Comparison of ENCODE assay signal across 8 mouse cellular contexts in genomic region chr11:106788026-106788774, GRCm38 (mm10). TPM values are rescaled to one million over a fixed set of nuclear protein-coding genes. Genes with fewer than 3 reads are reported as not detected.
A peak's percentile ranks its signal among the peaks of the same experiment; 100 is the strongest.
DNase-seq lines count a peak whose midpoint lies in the region; ATAC-seq and TF ChIP-seq lines count a peak whose summit lies in the region.

No protein-coding gene starts in this region.

- H3K9ac ChIP-seq in ES-E14 (ENCODE audit: insufficient read depth, low read depth, low read length, poor library complexity, severe bottlenecking): peak overlapping the region; percentile 97
- peak overlapping the region; percentile 100 for H3K9ac ChIP-seq in forebrain, embryonic 13.5 days
- peak overlapping the region; percentile 98 for H3K9ac ChIP-seq in liver, embryonic 16.5 days (ENCODE audit: low read depth, low read length)
- H3K9ac ChIP-seq in neural tube, embryonic 14.5 days (replicated peaks; ENCODE audit: low read depth, low read length): peak overlapping the region; percentile 98

- intact Hi-C loops in heart, postnatal 10 days (cut with DNase I): loop anchor here (5.0 kb wide), 2 partner anchors 129 to 194 kb away; no protein-coding TSS in a partner anchor

- peaks cover 31% of the 10 kb centered on the region for H3K36me3 ChIP-seq in ES-E14 (ENCODE audit: control insufficient read depth, insufficient read depth, low read length, poor library complexity, severe bottlenecking)
- H3K36me3 ChIP-seq in forebrain, embryonic 13.5 days (ENCODE audit: poor library complexity, severe bottlenecking): peaks cover 52% of the 10 kb centered on the region
- peaks cover 43% of the 10 kb centered on the region for H3K36me3 ChIP-seq in liver, embryonic 16.5 days (ENCODE audit: control insufficient read depth, insufficient read depth)
- H3K36me3 ChIP-seq in neural tube, embryonic 14.5 days (ENCODE audit: control insufficient read depth, insufficient read depth, low read length): peaks cover 36% of the 10 kb centered on the region

- H3K4me2 ChIP-seq in forebrain, embryonic 13.5 days: peak overlapping the region; percentile 78
- H3K4me2 ChIP-seq in liver, embryonic 16.5 days (ENCODE audit: low read depth, low read length): peak overlapping the region; percentile 75
- H3K4me2 ChIP-seq in neural tube, embryonic 14.5 days (ENCODE audit: low read depth, low read length): peak overlapping the region; percentile 52; the same call in 1 of the 2 replicates

- peaks cover 0 to 2% of the 10 kb centered on the region in 2 experiments; a peak in 1 of 4 replicates for H3K4me1 ChIP-seq in ES-E14 (ENCODE audit: control insufficient read depth in 2 of 2, insufficient read depth in 2 of 2, low read length in 2 of 2, poor library complexity in 1 of 2)
- peaks cover 31% of the 10 kb centered on the region for H3K4me1 ChIP-seq in forebrain, embryonic 13.5 days
- H3K4me1 ChIP-seq in liver, embryonic 16.5 days (ENCODE audit: control insufficient read depth, low read depth, low read length): peaks cover 11% of the 10 kb centered on the region
- H3K4me1 ChIP-seq in neural tube, embryonic 14.5 days (ENCODE audit: control insufficient read depth, insufficient read depth, low read length): peaks cover 20% of the 10 kb centered on the region

- in situ Hi-C loops in ES-E14 (cut with MboI; ENCODE audit: low sequenced_read_pairs in 2 of 2, unreplicated experiment in 2 of 2): no loop called here

- no peaks in the 10 kb centered on the region for H3K9me3 ChIP-seq in ES-E14 (ENCODE audit: control insufficient read depth, insufficient read depth, low read depth, low read length)
- no peaks in the 10 kb centered on the region for H3K9me3 ChIP-seq in forebrain, embryonic 13.5 days (replicated peaks)
- H3K9me3 ChIP-seq in liver, embryonic 16.5 days (replicated peaks; ENCODE audit: control insufficient read depth, low read length): no peaks in the 10 kb centered on the region
- no peaks in the 10 kb centered on the region for H3K9me3 ChIP-seq in neural tube, embryonic 14.5 days (ENCODE audit: control insufficient read depth, low read length)

- under 1% methylated on average over 70 of the region's 79 CpGs for WGBS in forebrain, embryonic 13.5 days
- WGBS in large intestine, adult 2 months: under 1% methylated on average over 74 of the region's 79 CpGs
- WGBS in liver, embryonic 16.5 days (ENCODE audit: insufficient replicate concordance): under 1% methylated on average over 64 of the region's 79 CpGs
- under 1% methylated on average over 70 of the region's 79 CpGs for WGBS in neural tube, embryonic 14.5 days

- peak; percentile 49 for ATAC-seq in cerebellum, adult (ENCODE audit: insufficient number of reproducible peaks, low FRiP score, low TSS enrichment)
- ATAC-seq in forebrain, embryonic 13.5 days: peak; percentile 72; the same call in 1 of the 2 replicates
- ATAC-seq in liver, embryonic 16.5 days (ENCODE audit: low read depth): peak; percentile 79
- ATAC-seq in neural tube, embryonic 14.5 days (ENCODE audit: low read depth): peak; percentile 78

- H3K27me3 ChIP-seq in forebrain, embryonic 13.5 days: no peaks in the 10 kb centered on the region
- no peaks in the 10 kb centered on the region for H3K27me3 ChIP-seq in liver, embryonic 16.5 days (ENCODE audit: control insufficient read depth, insufficient read depth, low read depth, low read length)
- H3K27me3 ChIP-seq in neural tube, embryonic 14.5 days (ENCODE audit: control insufficient read depth, insufficient read depth, low read length): no peaks in the 10 kb centered on the region

- H3K27ac ChIP-seq in ES-E14 (ENCODE audit: insufficient read depth, low read depth, low read length, poor library complexity, severe bottlenecking): peak overlapping the region; percentile 99
- H3K27ac ChIP-seq in forebrain, embryonic 13.5 days: peak overlapping the region; percentile 99
- H3K27ac ChIP-seq in liver, embryonic 16.5 days (ENCODE audit: low read length): peak overlapping the region; percentile 99
- H3K27ac ChIP-seq in neural tube, embryonic 14.5 days (ENCODE audit: low read depth, low read length): peak overlapping the region; percentile 99

- peak; percentile 88 for DNase-seq in ES-E14 (ENCODE audit: low read depth, low spot score)
- DNase-seq in heart, postnatal 10 days: peak; percentile 99 to 100
- DNase-seq in large intestine, adult 2 months (ENCODE audit: low read depth, low spot score): peak; percentile 87
- DNase-seq in testis, postnatal 10 days (ENCODE audit: low spot score): peak; percentile 100

- peak overlapping the region; percentile 89 to 96 for H3K4me3 ChIP-seq in ES-E14 (ENCODE audit: insufficient read depth in 1 of 2, low read depth in 1 of 2, low read length in 2 of 2, poor library complexity in 1 of 2, severe bottlenecking in 1 of 2)
- peak overlapping the region; percentile 98 for H3K4me3 ChIP-seq in forebrain, embryonic 13.5 days
- H3K4me3 ChIP-seq in liver, embryonic 16.5 days (ENCODE audit: low read depth, low read length): peak overlapping the region; percentile 97
- H3K4me3 ChIP-seq in neural tube, embryonic 14.5 days (ENCODE audit: low read depth, low read length): peak overlapping the region; percentile 72

TF ChIP-seq in ES-E14, 5 proteins besides CTCF, POLR2A, EP300 and RAD21:
- TF ChIP-seq HCFC1 (IDR thresholded peaks at IDR 0.05; ENCODE audit: borderline replicate concordance, insufficient read depth, low read length) (peak; percentile 78; the same call in 1 of the 2 replicates), MAFK (IDR thresholded peaks at IDR 0.05; ENCODE audit: insufficient read depth, low read depth, low read length) (no peak), ZNF384 (IDR thresholded peaks at IDR 0.05; ENCODE audit: low read depth, low read length) (peak; percentile 84), CHD2 (IDR thresholded peaks at IDR 0.05; ENCODE audit: low read depth, low read length) (0 out of 2 replicates have a peak, but pooled peaks have one; percentile 9), ZC3H11A (IDR thresholded peaks at IDR 0.05; ENCODE audit: borderline replicate concordance, low read depth, low read length) (no peak)

RNA-seq across cellular contexts. Expression of gene Ddx5, which starts 0.8 kb away (rescaled TPM):
- total RNA-seq in ES-E14 (2012; rRNA removed): 300 and 403 TPM in 2 replicates
- 503 and 514 TPM in 2 replicates for polyA plus RNA-seq in forebrain, embryonic 13.5 days (2015; fragmentation: Nextera tagmentation; extraction: Ambion mirVana)
- total RNA-seq in heart, postnatal 10 days (2021): 100 to 1,000 TPM; 513 to 524 TPM
- polyA plus RNA-seq in large intestine, adult 2 months (2012; rRNA removed): 146 and 237 TPM in 2 replicates
- polyA plus RNA-seq in liver, embryonic 16.5 days (2015; fragmentation: Nextera tagmentation; extraction: Ambion mirVana): 118 and 124 TPM in 2 replicates
- polyA plus RNA-seq in neural tube, embryonic 14.5 days (2014; fragmentation: Nextera tagmentation; extraction: Ambion mirVana): 447 and 486 TPM in 2 replicates

RNA-seq across cellular contexts. Expression of gene Cep95, which starts 0.9 kb away (rescaled TPM):
- total RNA-seq in ES-E14 (2012; rRNA removed): 14.1 and 15.4 TPM in 2 replicates
- 19.5 and 21.6 TPM in 2 replicates for polyA plus RNA-seq in forebrain, embryonic 13.5 days (2015; fragmentation: Nextera tagmentation; extraction: Ambion mirVana)
- 10 to 100 TPM in 1 of 2 experiments, 1 to 10 TPM in 1; 7.7 to 10.5 TPM for total RNA-seq in heart, postnatal 10 days (2021)
- 1.9 and 2.3 TPM in 2 replicates for polyA plus RNA-seq in large intestine, adult 2 months (2012; rRNA removed)
- 8.6 and 10.0 TPM in 2 replicates for polyA plus RNA-seq in liver, embryonic 16.5 days (2015; fragmentation: Nextera tagmentation; extraction: Ambion mirVana)
- polyA plus RNA-seq in neural tube, embryonic 14.5 days (2014; fragmentation: Nextera tagmentation; extraction: Ambion mirVana): 15.1 and 18.9 TPM in 2 replicates

RNA-seq across cellular contexts. Expression of gene Polg2, which starts 8.9 kb away (rescaled TPM):
- 8.7 and 11.4 TPM in 2 replicates for total RNA-seq in ES-E14 (2012; rRNA removed)
- 9.6 and 10.0 TPM in 2 replicates for polyA plus RNA-seq in forebrain, embryonic 13.5 days (2015; fragmentation: Nextera tagmentation; extraction: Ambion mirVana)
- total RNA-seq in heart, postnatal 10 days (2021): 1 to 10 TPM; 3.7 to 4.3 TPM
- 5.6 and 8.3 TPM in 2 replicates for polyA plus RNA-seq in large intestine, adult 2 months (2012; rRNA removed)
- polyA plus RNA-seq in liver, embryonic 16.5 days (2015; fragmentation: Nextera tagmentation; extraction: Ambion mirVana): 4.0 and 4.5 TPM in 2 replicates
- polyA plus RNA-seq in neural tube, embryonic 14.5 days (2014; fragmentation: Nextera tagmentation; extraction: Ambion mirVana): 10.3 and 10.4 TPM in 2 replicates

RNA-seq across cellular contexts. Expression of gene Milr1, which starts 37.2 kb away (rescaled TPM):
- 0.58 TPM in 1 of 2 replicates, not detected in the other for total RNA-seq in ES-E14 (2012; rRNA removed)
- polyA plus RNA-seq in forebrain, embryonic 13.5 days (2015; fragmentation: Nextera tagmentation; extraction: Ambion mirVana): 0.54 and 1.0 TPM in 2 replicates
- 1 to 10 TPM in 1 of 2 experiments, under 1 TPM in 1; 0.94 to 1.1 TPM for total RNA-seq in heart, postnatal 10 days (2021)
- polyA plus RNA-seq in large intestine, adult 2 months (2012; rRNA removed): 1.3 and 1.7 TPM in 2 replicates
- polyA plus RNA-seq in liver, embryonic 16.5 days (2015; fragmentation: Nextera tagmentation; extraction: Ambion mirVana): 2.0 and 2.7 TPM in 2 replicates
- 0.51 and 1.4 TPM in 2 replicates for polyA plus RNA-seq in neural tube, embryonic 14.5 days (2014; fragmentation: Nextera tagmentation; extraction: Ambion mirVana)

RNA-seq across cellular contexts. Expression of gene Pecam1, which starts 37.8 kb away (rescaled TPM):
- 83.9 and 117 TPM in 2 replicates for total RNA-seq in ES-E14 (2012; rRNA removed)
- 12.4 and 13.7 TPM in 2 replicates for polyA plus RNA-seq in forebrain, embryonic 13.5 days (2015; fragmentation: Nextera tagmentation; extraction: Ambion mirVana)
- 100 to 1,000 TPM; 214 to 220 TPM for total RNA-seq in heart, postnatal 10 days (2021)
- 15.8 and 21.1 TPM in 2 replicates for polyA plus RNA-seq in large intestine, adult 2 months (2012; rRNA removed)
- polyA plus RNA-seq in liver, embryonic 16.5 days (2015; fragmentation: Nextera tagmentation; extraction: Ambion mirVana): 8.4 and 9.5 TPM in 2 replicates
- polyA plus RNA-seq in neural tube, embryonic 14.5 days (2014; fragmentation: Nextera tagmentation; extraction: Ambion mirVana): 9.4 and 16.9 TPM in 2 replicates

Comparison
In these comparisons a context has a peak if more than half of its experiments do, and no peak if none do; other contexts are left out.
1. Peak in every context shown above with its lines: DNase-seq, ATAC-seq, H3K4me3 ChIP-seq and H3K27ac ChIP-seq.